Mouse (Mus musculus) spleen, adult 2 months (tissue): Measurements from ENCODE around the gene Chaf1a.

Experiments used
- CTCF ChIP-seq: fragments of 200-500 bp; IDR thresholded peaks from 2 replicates; pipeline ENCODE4 v1.5.1; 2011; ENCODE audit warnings: mild to moderate bottlenecking, inconsistent platforms; ENCODE audit not compliant: insufficient read depth, insufficient read length, insufficient replicate concordance; ENCODE audit errors: extremely low read depth
- POLR2A ChIP-seq: fragments of 200-500 bp; IDR thresholded peaks from 2 replicates; pipeline ENCODE4 v1.6.1; 2011; ENCODE audit warnings: low read depth, low read length, inconsistent platforms

- TF ChIP-seq CTCF (no peak), POLR2A (no peak)
These were observed 37.2 kb upstream of the Chaf1a start for GRCm38 (mm10) chr17:56003000-56003399.
